Mouse (Mus musculus) erythroblast, embryonic 14.5 days (primary cell): ENCODE measurements around the gene Izumo2.

Source experiments
- GATA1 ChIP-seq: IDR thresholded peaks from 2 replicates; pipeline ENCODE4 v1.6.1; 2012; ENCODE audit warnings: low read length, inconsistent platforms, mixed read lengths
- TAL1 ChIP-seq: IDR thresholded peaks from 3 replicates; pipeline ENCODE4 v1.6.1; 2012; ENCODE audit warnings: low read length, inconsistent platforms, mixed read lengths

GRCm38 (mm10) chr7:44727151-44727550 lies 18.6 kb downstream of the Izumo2 start:
- TF ChIP-seq GATA1 = no peak
- TF ChIP-seq TAL1 = no peak
